Mouse (Mus musculus): ENCODE data around the gene Sub1.

Sub1 gene

GRCm38 (mm10) chr15:11994921-11995814, 1.6 kb downstream of the Sub1 start:
- no peak for TF ChIP-seq GATA4 (IDR thresholded peaks at IDR 0.05; ENCODE audit: insufficient replicate concordance, low read length)

GRCm38 (mm10) chr15:11994006-11994405, 2.8 kb downstream of the Sub1 start:
- no peak for TF ChIP-seq GATA4 (IDR thresholded peaks at IDR 0.05; ENCODE audit: insufficient replicate concordance, low read length)

- TF ChIP-seq GATA4 (IDR thresholded peaks at IDR 0.05; ENCODE audit: insufficient replicate concordance, low read length) = no peak
Observed at GRCm38 (mm10) chr15:11991552-11992113, 5.2 kb downstream of the Sub1 start.

- TF ChIP-seq GATA4 (IDR thresholded peaks at IDR 0.05; ENCODE audit: insufficient replicate concordance, low read length) = no peak
Observed at GRCm38 (mm10) chr15:11988580-11988979, 8.2 kb downstream of the Sub1 start.

- TF ChIP-seq GATA4 (IDR thresholded peaks at IDR 0.05; ENCODE audit: insufficient replicate concordance, low read length) = no peak
Observed at GRCm38 (mm10) chr15:11987892-11988291, 8.9 kb downstream of the Sub1 start.

GRCm38 (mm10) chr15:11981985-11982384, 14.8 kb downstream of the Sub1 start:
- TF ChIP-seq GATA4 (IDR thresholded peaks at IDR 0.05; ENCODE audit: insufficient replicate concordance, low read length) = no peak

GRCm38 (mm10) chr15:11981501-11981900, 15.3 kb downstream of the Sub1 start:
- TF ChIP-seq GATA4 (IDR thresholded peaks at IDR 0.05; ENCODE audit: insufficient replicate concordance, low read length) = no peak

- TF ChIP-seq GATA4 (IDR thresholded peaks at IDR 0.05; ENCODE audit: insufficient replicate concordance, low read length) = no peak
Observed at GRCm38 (mm10) chr15:11978175-11978574, 18.6 kb downstream of the Sub1 start.

GRCm38 (mm10) chr15:11977071-11977470, 19.7 kb downstream of the Sub1 start:
- no peak for TF ChIP-seq GATA4 (IDR thresholded peaks at IDR 0.05; ENCODE audit: insufficient replicate concordance, low read length)

GRCm38 (mm10) chr15:11975836-11976235, 20.9 kb downstream of the Sub1 start:
- TF ChIP-seq GATA4 (IDR thresholded peaks at IDR 0.05; ENCODE audit: insufficient replicate concordance, low read length) = no peak

- TF ChIP-seq GATA4 (IDR thresholded peaks at IDR 0.05; ENCODE audit: insufficient replicate concordance, low read length) = no peak
Observed at GRCm38 (mm10) chr15:11971854-11972420, 24.8 kb downstream of the Sub1 start.

GRCm38 (mm10) chr15:11970621-11971020, 26.2 kb downstream of the Sub1 start:
- no peak for TF ChIP-seq GATA4 (IDR thresholded peaks at IDR 0.05; ENCODE audit: insufficient replicate concordance, low read length)

GRCm38 (mm10) chr15:11968851-11969250, 27.9 kb downstream of the Sub1 start:
- TF ChIP-seq GATA4 (IDR thresholded peaks at IDR 0.05; ENCODE audit: insufficient replicate concordance, low read length) = no peak

- no peak for TF ChIP-seq GATA4 (IDR thresholded peaks at IDR 0.05; ENCODE audit: insufficient replicate concordance, low read length)
Observed at GRCm38 (mm10) chr15:11966367-11966766, 30.4 kb downstream of the Sub1 start.

GRCm38 (mm10) chr15:11965201-11965845, 31.5 kb downstream of the Sub1 start:
- no peak for TF ChIP-seq GATA4 (IDR thresholded peaks at IDR 0.05; ENCODE audit: insufficient replicate concordance, low read length)

Data from liver, adult (tissue).